Mouse (Mus musculus) right cerebral cortex, postnatal 4 days (tissue): Measurements from ENCODE around the gene Slc30a5.

Experiments used
- DNase-seq: peaks from one replicate; pipeline ENCODE4 v3.0.0-alpha.2; 2022

Gene Slc30a5

GRCm38 (mm10) chr13:100753011-100753410 is 80.2 kb downstream of the Slc30a5 start:
- DNase-seq: no peak
